Mouse (Mus musculus) C2C12 (cell line): ENCODE results near the gene Bspry.

Source experiments
- CTCF ChIP-seq: IDR thresholded peaks from one replicate; pipeline ENCODE4 v1.5.1; 2011; ENCODE audit not compliant: control insufficient read depth, insufficient read depth, insufficient read length
- FOSL1 ChIP-seq: IDR thresholded peaks from one replicate; pipeline ENCODE4 v1.8.0; 2011; ENCODE audit warnings: mild to moderate bottlenecking, low read length; ENCODE audit not compliant: poor library complexity, insufficient read depth, severe bottlenecking
- MAX ChIP-seq: IDR thresholded peaks from one replicate; pipeline ENCODE4 v1.6.1; 2011; ENCODE audit warnings: mild to moderate bottlenecking, control low read depth

DNA sequence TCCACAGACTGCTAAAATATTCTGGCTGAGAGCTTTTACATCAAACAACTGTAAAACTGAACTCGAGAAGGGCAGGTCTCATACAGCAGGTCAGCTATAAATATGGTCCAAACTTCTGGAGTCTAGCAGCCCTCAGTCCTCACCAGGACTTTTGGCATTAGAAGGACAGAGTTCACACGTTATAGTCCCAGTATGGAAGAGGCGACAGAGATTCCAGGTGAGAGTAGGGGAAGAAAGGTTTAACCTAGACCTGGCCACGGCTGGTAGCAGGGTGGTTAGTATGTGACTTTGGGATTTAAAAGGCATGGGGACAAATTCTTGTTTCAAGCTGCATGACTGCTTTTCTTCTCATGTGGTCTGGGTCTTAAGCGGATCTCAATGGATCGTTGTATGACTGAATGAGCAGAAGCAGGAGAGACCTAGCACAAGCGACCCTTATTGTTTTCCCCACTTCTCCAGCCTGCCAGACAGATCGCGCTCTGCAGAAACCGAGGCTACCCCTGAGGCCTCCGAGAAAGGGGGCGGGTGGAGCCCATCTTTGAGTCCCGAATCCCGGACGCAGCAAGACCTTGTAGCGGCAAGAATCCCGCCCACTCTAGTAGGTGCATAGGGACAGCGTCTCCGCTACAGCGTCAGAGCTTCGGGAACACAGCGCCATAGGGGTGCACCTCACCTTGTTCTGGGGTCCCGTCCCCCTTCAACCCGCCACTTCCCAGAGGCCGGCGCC, 39.4 kb downstream of the Bspry start:
- no peak for TF ChIP-seq CTCF
- TF ChIP-seq FOSL1: no peak
- TF ChIP-seq MAX: no peak
